Mouse (Mus musculus) kidney, postnatal 36 days (tissue): ENCODE data around the gene Gm648.
"Not testable (repeated sequence)": the region's sequence is repeated elsewhere in the genome, so short reads cannot be mapped to it uniquely, and the experiment has no call there.

ENCODE experiments used
- DNase-seq, 2 experiments: peaks; one replicate each; pipeline ENCODE4 v3.0.0; 2021 to 2022; ENCODE audit warnings: mixed read lengths in 2 of 2

The Gm648 gene

DNA sequence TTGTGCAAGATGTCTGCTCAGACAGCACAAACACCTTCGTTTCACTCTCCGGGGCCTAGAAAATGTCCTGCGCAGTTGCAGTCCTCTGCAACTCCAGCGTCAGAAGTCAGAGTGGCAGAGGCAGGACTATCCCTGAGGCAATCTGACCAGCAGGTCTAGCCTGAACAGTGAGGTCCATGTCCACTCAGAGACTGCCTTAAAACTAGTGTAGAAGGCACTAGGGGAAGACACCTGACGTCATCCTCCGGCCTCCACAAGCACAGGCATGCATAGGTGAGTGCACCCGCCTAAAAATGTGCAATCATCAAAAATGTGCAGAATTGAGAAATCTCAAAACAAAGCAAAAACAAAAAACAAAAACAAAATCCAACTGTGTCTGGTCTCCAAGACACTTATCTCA lies at the start of gene Gm648:
TSS of gene Gm648 (minus strand) at position 101 of the 400 bp plus-strand sequence.
- DNase-seq: no peak

DNA sequence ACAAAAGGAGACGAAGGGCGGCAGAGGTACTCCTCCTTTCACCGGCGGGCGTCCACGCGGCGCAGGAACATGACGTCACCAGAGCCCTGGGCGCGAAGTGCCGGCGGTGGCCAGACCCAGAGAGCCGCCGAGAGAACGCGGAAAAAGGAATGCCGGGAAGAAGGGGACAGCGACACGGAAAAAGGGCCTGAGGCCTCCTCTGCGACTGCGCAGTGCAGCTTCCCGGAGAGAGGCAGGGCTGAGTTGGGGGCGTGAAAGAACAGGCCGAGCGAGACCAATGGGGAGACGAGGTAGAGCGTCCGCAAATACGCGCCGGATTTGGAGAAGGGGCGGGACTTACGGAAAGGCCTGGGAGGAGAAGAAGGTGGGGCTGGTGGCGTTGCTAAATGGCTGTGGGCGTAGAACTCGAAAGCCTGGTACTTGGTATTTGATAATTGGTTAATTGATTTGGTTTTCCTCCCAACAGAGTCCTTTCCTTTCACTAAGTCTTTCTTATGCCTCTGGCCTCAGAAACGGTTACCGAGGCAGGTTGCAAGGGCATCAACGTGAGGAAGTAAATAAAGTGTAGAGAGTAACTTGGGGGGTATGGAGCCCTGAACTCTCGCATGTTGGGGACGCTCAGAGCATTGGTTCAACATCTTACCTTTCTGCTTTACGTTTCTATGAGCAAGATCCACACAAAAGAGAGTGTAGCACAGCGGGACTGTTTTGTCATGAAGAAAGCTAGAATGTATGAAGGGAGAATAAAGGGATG lies 48.7 kb upstream of the Gm648 start, which contains the start of gene Mmgt1:
TSS of gene Mmgt1 (minus strand) at position 183 of the 754 bp plus-strand sequence.
- peak; percentile 92 to 95 for DNase-seq

GRCm38 (mm10) chrX:56597219-56597886 lies 47.9 kb upstream of the Gm648 start:
- peak; percentile 29 to 37 for DNase-seq

GRCm38 (mm10) chrX:56578200-56578599 lies 28.8 kb upstream of the Gm648 start:
- no peak for DNase-seq

DNA sequence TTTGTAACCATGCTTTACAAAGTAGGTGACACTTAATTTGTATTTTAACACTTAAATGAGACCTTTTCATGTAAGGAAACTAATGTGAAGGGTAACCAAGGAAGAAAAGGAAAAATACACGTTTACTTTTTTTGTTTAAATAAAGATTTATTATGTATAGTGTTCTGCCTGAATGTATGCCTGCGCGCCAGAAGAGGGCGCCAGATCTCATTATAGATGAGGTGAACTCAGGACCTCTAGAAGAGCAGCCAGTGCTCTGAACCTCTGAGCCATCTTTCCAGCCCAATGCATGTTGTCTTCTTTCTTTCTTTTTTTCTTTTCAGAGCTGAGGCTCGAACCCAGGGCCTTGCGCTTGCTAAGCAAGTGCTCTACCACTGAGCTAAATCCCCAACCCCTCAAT lies 23.1 kb upstream of the Gm648 start:
- DNase-seq: peak; percentile 15 to 62

- DNase-seq: no peak
Measured at GRCm38 (mm10) chrX:56553584-56553983, 4.2 kb upstream of the Gm648 start.

GRCm38 (mm10) chrX:56537162-56537561 lies 12.2 kb downstream of the Gm648 start:
- DNase-seq: peak; percentile 13 to 61

DNA sequence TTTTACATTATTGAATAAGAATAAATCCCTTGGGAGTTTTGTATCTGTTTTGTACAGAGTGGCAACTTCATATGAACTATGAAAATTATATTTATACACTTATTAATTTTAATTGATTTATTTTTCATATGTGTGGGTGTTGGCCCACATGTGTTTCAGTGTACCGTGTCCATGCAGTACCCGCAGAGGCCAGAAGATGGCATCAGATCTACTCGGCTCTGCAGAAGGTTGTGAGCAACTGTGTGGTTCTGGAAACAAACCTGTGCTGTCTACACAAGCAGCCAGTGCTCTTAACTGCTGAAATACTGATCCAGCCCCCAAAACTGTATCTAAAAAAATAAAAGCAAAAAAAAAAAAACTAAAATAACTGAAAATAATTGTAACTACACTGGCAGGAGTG lies 18.1 kb downstream of the Gm648 start:
- peak; percentile 50 to 85 for DNase-seq

DNA sequence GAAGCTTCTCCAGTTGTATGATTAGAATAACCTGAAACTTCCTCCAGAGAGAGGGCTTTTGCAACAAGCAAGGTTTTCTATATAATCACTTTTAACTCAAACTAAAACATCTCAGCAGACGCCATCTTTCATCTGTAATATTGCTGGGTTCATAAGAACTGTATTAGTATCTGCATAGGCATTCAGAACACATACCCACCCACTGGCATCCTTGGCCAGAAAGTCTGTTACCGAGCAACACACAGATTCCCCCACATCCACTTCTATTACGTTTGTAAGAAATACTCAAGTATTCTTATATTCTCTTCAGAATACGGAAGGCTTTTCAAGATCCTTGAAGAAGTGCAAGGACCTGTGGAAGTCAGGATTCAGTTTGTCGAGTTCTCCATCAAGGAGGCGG lies 25.0 kb downstream of the Gm648 start, which contains the start of gene Gm10477:
TSS of gene Gm10477 (plus strand) at position 301 of the 400 bp plus-strand sequence.
- DNase-seq: not testable (repeated sequence)

DNA sequence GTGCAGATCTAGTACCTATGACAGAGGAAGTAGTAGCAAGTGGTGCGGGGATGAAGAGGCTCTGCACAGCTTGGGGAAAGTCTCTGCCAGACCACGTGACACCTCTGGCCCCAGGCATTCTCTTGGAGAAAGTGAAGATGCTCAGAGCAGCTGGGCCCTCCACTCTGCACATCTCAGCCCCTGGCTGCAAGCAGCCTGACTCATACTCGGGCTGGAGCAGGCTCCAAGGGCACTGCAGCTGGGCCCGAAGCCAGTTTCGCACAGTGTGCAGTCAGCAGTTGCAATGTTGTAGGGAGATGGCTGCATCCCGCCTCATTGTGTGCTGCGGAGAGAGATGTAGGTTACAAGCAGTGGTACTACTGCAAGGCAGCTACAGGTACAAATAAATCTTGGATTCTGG lies 52.2 kb downstream of the Gm648 start:
- no peak for DNase-seq
